Mouse (Mus musculus): ENCODE results near the gene Ksr2. TPM values are rescaled to one million over a fixed set of nuclear protein-coding genes. Genes with fewer than 3 reads are reported as not detected.

The Ksr2 gene
- total RNA-seq, 2 experiments from 2014 or later, result 34.1 to 35.9 TPM

- no peak for DNase-seq (ENCODE audit: low spot score in 2 of 2)
Observed at GRCm38 (mm10) chr5:117481162-117481561, 67.4 kb downstream of the Ksr2 start.

- DNase-seq (ENCODE audit: low spot score in 2 of 2), result no peak
Observed at GRCm38 (mm10) chr5:117481586-117481985, 67.8 kb downstream of the Ksr2 start.

- no peak for DNase-seq (ENCODE audit: low spot score in 2 of 2)
Observed at GRCm38 (mm10) chr5:117482013-117482412, 68.2 kb downstream of the Ksr2 start.

GRCm38 (mm10) chr5:117485411-117485810 lies 71.6 kb downstream of the Ksr2 start:
- no peak for DNase-seq (ENCODE audit: low spot score in 2 of 2)

- no peak for DNase-seq (ENCODE audit: low spot score in 2 of 2)
Observed at GRCm38 (mm10) chr5:117486092-117486491, 72.3 kb downstream of the Ksr2 start.

- no peak for DNase-seq (ENCODE audit: low spot score in 2 of 2)
Observed at GRCm38 (mm10) chr5:117488155-117488554, 74.4 kb downstream of the Ksr2 start.

- DNase-seq (ENCODE audit: low spot score in 2 of 2), result no peak
Observed at GRCm38 (mm10) chr5:117488670-117489325, 75.0 kb downstream of the Ksr2 start.

- DNase-seq (ENCODE audit: low spot score in 2 of 2), result peak; percentile 64 to 77
Observed at GRCm38 (mm10) chr5:117492933-117493863, 79.4 kb downstream of the Ksr2 start.

- DNase-seq (ENCODE audit: low spot score in 2 of 2), result peak; percentile 70 to 89
Observed at GRCm38 (mm10) chr5:117493947-117494346, 80.1 kb downstream of the Ksr2 start.

- DNase-seq (ENCODE audit: low spot score in 2 of 2), result no peak
Observed at GRCm38 (mm10) chr5:117497084-117497483, 83.3 kb downstream of the Ksr2 start.

GRCm38 (mm10) chr5:117502611-117503010 lies 88.8 kb downstream of the Ksr2 start:
- DNase-seq (ENCODE audit: low spot score in 2 of 2), result no peak

GRCm38 (mm10) chr5:117504431-117504830 lies 90.6 kb downstream of the Ksr2 start:
- DNase-seq (ENCODE audit: low spot score in 2 of 2), result no peak

- peak; percentile 71 to 85 for DNase-seq (ENCODE audit: low spot score in 2 of 2)
Observed at GRCm38 (mm10) chr5:117505204-117505603, 91.4 kb downstream of the Ksr2 start.

GRCm38 (mm10) chr5:117505769-117506168 lies 92.0 kb downstream of the Ksr2 start:
- no peak for DNase-seq (ENCODE audit: low spot score in 2 of 2)

- peak in 1 of 2 experiments; percentile 75 for DNase-seq (ENCODE audit: low spot score in 2 of 2)
Observed at GRCm38 (mm10) chr5:117506406-117506805, 92.6 kb downstream of the Ksr2 start.

GRCm38 (mm10) chr5:117509511-117510375 lies 95.9 kb downstream of the Ksr2 start:
- peak in 1 of 2 experiments; percentile 63 for DNase-seq (ENCODE audit: low spot score in 2 of 2)

GRCm38 (mm10) chr5:117510864-117511263 lies 97.1 kb downstream of the Ksr2 start:
- DNase-seq (ENCODE audit: low spot score in 2 of 2), result no peak

- no peak for DNase-seq (ENCODE audit: low spot score in 2 of 2)
Observed at GRCm38 (mm10) chr5:117515396-117515795, 101.6 kb downstream of the Ksr2 start.

GRCm38 (mm10) chr5:117515861-117516260 lies 102.1 kb downstream of the Ksr2 start:
- no peak for DNase-seq (ENCODE audit: low spot score in 2 of 2)

GRCm38 (mm10) chr5:117516597-117516996 lies 102.8 kb downstream of the Ksr2 start:
- DNase-seq (ENCODE audit: low spot score in 2 of 2), result peak; percentile 51 to 84

GRCm38 (mm10) chr5:117519858-117520495 lies 106.2 kb downstream of the Ksr2 start:
- no peak for DNase-seq (ENCODE audit: low spot score in 2 of 2)

Data from layer of hippocampus, adult 18-20 months (tissue).